In the genomic region with DNA sequence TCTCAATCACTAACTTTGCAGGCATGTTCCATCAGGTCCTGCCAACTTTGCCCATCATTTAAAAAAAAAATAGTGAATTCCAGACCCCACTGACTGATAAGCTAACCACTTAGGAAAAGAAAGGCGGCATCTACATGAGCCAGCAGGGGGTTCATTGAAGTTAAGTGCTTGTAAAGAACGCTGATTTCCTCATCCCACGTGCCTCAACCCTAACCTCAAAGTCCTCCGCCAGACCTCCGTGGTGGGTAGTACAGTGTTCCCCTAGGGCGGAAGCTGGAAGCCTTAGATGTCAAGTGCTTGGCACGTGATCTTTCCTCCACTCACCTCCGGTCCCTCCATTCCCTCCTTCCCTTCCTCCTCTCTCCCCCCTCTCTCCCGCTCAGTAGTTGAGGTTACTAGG, we compare ENCODE assay signal across 15 mouse cellular contexts.
DNase-seq lines count a peak whose midpoint lies in the region; ATAC-seq lines count a peak whose summit lies in the region.
"Had no signal": no experiment of that assay in that cellular context is flagged by ENCODE, and none has a peak within 500 bp of the region (broad histone marks: within the 10 kb centered on the region; RNA-seq: fewer than 3 reads in every experiment).

No protein-coding gene starts in this region.

- H3K9ac ChIP-seq in heart, embryonic 12.5 days: no peak overlapping the region
- H3K9ac ChIP-seq: embryonic facial prominence, embryonic 13.5 days; liver, embryonic 15.5 days; midbrain, embryonic 15.5 days had no signal

- H3K9me3 ChIP-seq in heart, embryonic 12.5 days (replicated peaks): no peaks in the 10 kb centered on the region
- H3K9me3 ChIP-seq: embryonic facial prominence, embryonic 13.5 days; liver, embryonic 15.5 days; midbrain, embryonic 15.5 days had no signal

- no peak overlapping the region for H3K4me3 ChIP-seq in heart, embryonic 12.5 days
- H3K4me3 ChIP-seq: embryonic facial prominence, embryonic 13.5 days; liver, embryonic 15.5 days; midbrain, embryonic 15.5 days had no signal

- H3K4me1 ChIP-seq in heart, embryonic 12.5 days (replicated peaks): peaks cover 4% of the 10 kb centered on the region
- H3K4me1 ChIP-seq: embryonic facial prominence, embryonic 13.5 days; liver, embryonic 15.5 days; midbrain, embryonic 15.5 days had no signal

- no peaks in the 10 kb centered on the region for H3K36me3 ChIP-seq in heart, embryonic 12.5 days
- H3K36me3 ChIP-seq: embryonic facial prominence, embryonic 13.5 days; liver, embryonic 15.5 days; midbrain, embryonic 15.5 days had no signal

- peak overlapping the region; percentile 21; the same call in 1 of the 2 replicates for H3K4me2 ChIP-seq in heart, embryonic 12.5 days
- H3K4me2 ChIP-seq: embryonic facial prominence, embryonic 13.5 days; liver, embryonic 15.5 days; midbrain, embryonic 15.5 days had no signal

- no peak overlapping the region for H3K27ac ChIP-seq in heart, embryonic 12.5 days (ENCODE audit: poor library complexity, severe bottlenecking)
- H3K27ac ChIP-seq: embryonic facial prominence, embryonic 13.5 days; liver, embryonic 15.5 days; midbrain, embryonic 15.5 days had no signal

- no peak for ATAC-seq in heart, embryonic 12.5 days (ENCODE audit: insufficient number of reproducible peaks, low FRiP score)
- ATAC-seq: midbrain, embryonic 15.5 days; Patski had no signal

- whole genome bisulfite sequencing in heart, embryonic 12.5 days: 4% methylated on average over 9 of the region's 9 CpGs

- peaks cover 10% of the 10 kb centered on the region; the same call in 1 of the 2 replicates for H3K27me3 ChIP-seq in heart, embryonic 12.5 days (replicated peaks)
- H3K27me3 ChIP-seq: midbrain, embryonic 15.5 days; Patski had no signal

- no peak for DNase-seq in heart, adult 9 months (ENCODE audit: low spot score in 2 of 2)
- DNase-seq in 416B (ENCODE audit: low read depth): peak; percentile 10
- peak; percentile 95 for DNase-seq in ES-CJ7 (ENCODE audit: low read depth, low spot score)
- peak; percentile 26 for DNase-seq in induced T-regulatory cell, adult 2 months (ENCODE audit: low read depth)
- no peak for DNase-seq in kidney, postnatal 25 days
- no peak for DNase-seq in right cerebral cortex, postnatal 10 days (ENCODE audit: low spot score in 2 of 2)
- no peak for DNase-seq in urinary bladder, adult 18-20 months (ENCODE audit: low spot score in 2 of 2)
- DNase-seq: adrenal gland, adult 8-10 months; cerebellum, adult 2 months; kidney, adult 18-20 months had no signal

Comparison
In these comparisons a context has a peak if more than half of its experiments do, and no peak if none do; other contexts are left out.
1. DNase-seq: peak in 416B (single experiment), ES-CJ7 (single experiment) and induced T-regulatory cell, adult 2 months (single experiment); none in heart, adult 9 months (0 of 2), kidney, postnatal 25 days (0 of 2), right cerebral cortex, postnatal 10 days (0 of 2) and urinary bladder, adult 18-20 months (0 of 2).